Mouse (Mus musculus): ENCODE measurements around the gene Bud31. TPM values are rescaled to one million over a fixed set of nuclear protein-coding genes. Genes with fewer than 3 reads are reported as not detected.
"Not testable (repeated sequence)": the region's sequence is repeated elsewhere in the genome, so short reads cannot be mapped to it uniquely, and the experiment has no call there.

Bud31 gene
- 101 and 106 TPM in 2 replicates for polyA plus RNA-seq (2012; rRNA removed)

- TF ChIP-seq CTCF (IDR thresholded peaks at IDR 0.05; ENCODE audit: borderline replicate concordance, insufficient read depth, low read depth, low read length): no peak
- TF ChIP-seq POLR2A (IDR thresholded peaks at IDR 0.05; ENCODE audit: borderline replicate concordance, insufficient read depth, low read length): peak; percentile 82
- H3K27me3 ChIP-seq (ENCODE audit: control insufficient read depth, insufficient read depth, low read length): no peaks in the 10 kb centered on the region
These were observed at the start of gene Bud31, which contains the start of gene Pdap1 for GRCm38 (mm10) chr5:145139571-145140519. Gene Bud31, plus strand, starts transcription at chr5:145140362. Gene Pdap1, minus strand, starts transcription at chr5:145140238.

DNA sequence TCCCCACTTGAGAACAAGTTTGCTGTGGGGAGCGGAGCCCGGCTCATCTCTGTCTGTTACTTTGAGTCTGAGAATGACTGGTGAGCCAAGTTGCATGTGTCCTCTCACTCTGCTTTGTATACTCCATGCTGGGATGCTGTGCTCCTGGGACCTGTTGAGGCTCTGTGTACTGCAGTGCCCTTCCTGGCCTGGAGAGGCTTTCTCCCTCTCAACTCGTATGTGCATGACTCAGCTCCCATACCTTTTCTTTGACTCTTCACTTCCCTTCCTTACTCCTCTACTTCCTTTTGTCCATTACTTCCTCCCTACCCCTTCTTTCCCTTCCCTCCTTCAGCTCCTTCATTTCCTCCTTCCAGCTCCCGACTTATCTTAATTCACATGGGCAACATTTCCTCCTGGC is 44.0 kb upstream of the Bud31 start:
- 88% methylated on average over 4 of the region's 4 CpGs for WGBS
- Histone ChIP-seq H3K27me3 (ENCODE audit: control insufficient read depth, insufficient read depth, low read length) (no peaks in the 10 kb centered on the region), H3K4me3 (replicated peaks; ENCODE audit: insufficient read depth, low read depth, low read length) (no peak overlapping the region), H3K27ac (ENCODE audit: insufficient read depth, low read length) (no peak overlapping the region), H3K4me1 (ENCODE audit: control insufficient read depth, insufficient read depth, low read length) (no peaks in the 10 kb centered on the region)
- DNase-seq: no peak
- no peak for TF ChIP-seq POLR2A (IDR thresholded peaks at IDR 0.05; ENCODE audit: borderline replicate concordance, insufficient read depth, low read length)
- no peak for TF ChIP-seq CTCF (IDR thresholded peaks at IDR 0.05; ENCODE audit: borderline replicate concordance, insufficient read depth, low read depth, low read length)

More at GRCm38 (mm10) chr5:145139571-145140519, at the start of gene Bud31, which contains the start of gene Pdap1:
- under 1% methylated on average over 83 of the region's 84 CpGs for WGBS
- no peaks in the 10 kb centered on the region for H3K4me1 ChIP-seq (ENCODE audit: control insufficient read depth, insufficient read depth, low read length)
- peak; percentile 95 to 98 for DNase-seq
- peak within 1 kb of the TSS; percentile 98 for H3K4me3 ChIP-seq (replicated peaks; ENCODE audit: insufficient read depth, low read depth, low read length)
- H3K27ac ChIP-seq (ENCODE audit: insufficient read depth, low read length): peak within 1 kb of the TSS; percentile 90

DNA sequence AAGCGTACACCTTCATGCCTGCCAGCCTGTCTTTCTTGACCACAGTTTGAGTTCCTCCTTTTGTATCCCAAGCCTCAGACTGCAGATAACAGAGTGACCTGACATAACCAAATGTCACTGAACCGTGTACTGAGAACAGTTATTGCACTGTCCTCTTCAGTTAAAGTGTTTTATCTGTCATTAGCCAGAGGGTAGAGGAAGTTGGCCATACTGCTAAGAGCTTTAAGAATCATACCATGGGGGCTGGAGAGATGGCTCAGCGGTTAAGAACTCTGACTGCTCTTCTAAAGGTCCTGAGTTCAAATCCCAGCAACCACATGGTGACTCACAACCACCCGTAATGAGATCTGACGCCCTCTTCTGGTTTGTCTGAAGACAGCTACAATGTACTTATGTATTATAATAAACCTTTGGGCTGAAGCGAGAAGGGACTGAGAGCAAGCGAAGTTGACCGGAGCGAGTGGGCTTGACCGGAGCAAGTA is 41.8 kb upstream of the Bud31 start:
- DNase-seq: no peak
- Histone ChIP-seq H3K4me1 (ENCODE audit: control insufficient read depth, insufficient read depth, low read length) (no peaks in the 10 kb centered on the region), H3K4me3 (replicated peaks; ENCODE audit: insufficient read depth, low read depth, low read length) (no peak overlapping the region), H3K27ac (ENCODE audit: insufficient read depth, low read length) (no peak overlapping the region), H3K27me3 (ENCODE audit: control insufficient read depth, insufficient read depth, low read length) (no peaks in the 10 kb centered on the region)
- WGBS: 94% methylated on average over 10 of the region's 10 CpGs
- TF ChIP-seq POLR2A (IDR thresholded peaks at IDR 0.05; ENCODE audit: borderline replicate concordance, insufficient read depth, low read length) (no peak), CTCF (IDR thresholded peaks at IDR 0.05; ENCODE audit: borderline replicate concordance, insufficient read depth, low read depth, low read length) (no peak)

DNA sequence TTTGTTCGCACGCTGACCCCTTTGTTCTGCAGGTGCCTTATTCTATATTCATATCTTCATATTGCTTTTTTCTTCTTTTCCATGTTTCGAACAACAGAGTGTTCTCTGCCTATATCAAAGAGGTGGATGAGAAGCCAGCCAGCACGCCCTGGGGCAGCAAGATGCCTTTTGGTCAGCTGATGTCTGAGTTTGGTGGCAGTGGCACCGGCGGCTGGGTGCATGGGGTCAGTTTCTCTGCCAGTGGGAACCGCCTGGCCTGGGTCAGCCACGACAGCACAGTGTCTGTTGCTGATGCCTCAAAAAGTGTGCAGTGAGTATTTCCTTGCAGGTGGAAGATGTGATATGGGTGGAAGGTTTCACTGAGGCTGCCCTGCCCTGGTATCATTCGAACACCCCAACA is 39.2 kb upstream of the Bud31 start:
- Histone ChIP-seq H3K27me3 (ENCODE audit: control insufficient read depth, insufficient read depth, low read length) (no peaks in the 10 kb centered on the region), H3K4me3 (replicated peaks; ENCODE audit: insufficient read depth, low read depth, low read length) (no peak overlapping the region), H3K4me1 (ENCODE audit: control insufficient read depth, insufficient read depth, low read length) (no peaks in the 10 kb centered on the region), H3K27ac (ENCODE audit: insufficient read depth, low read length) (no peak overlapping the region)
- no peak for DNase-seq
- TF ChIP-seq CTCF (IDR thresholded peaks at IDR 0.05; ENCODE audit: borderline replicate concordance, insufficient read depth, low read depth, low read length): no peak
- TF ChIP-seq POLR2A (IDR thresholded peaks at IDR 0.05; ENCODE audit: borderline replicate concordance, insufficient read depth, low read length): no peak
- WGBS: 93% methylated on average over 9 of the region's 9 CpGs

- H3K27ac ChIP-seq (ENCODE audit: insufficient read depth, low read length); DNase-seq; H3K4me1 ChIP-seq (ENCODE audit: control insufficient read depth, insufficient read depth, low read length); H3K27me3 ChIP-seq (ENCODE audit: control insufficient read depth, insufficient read depth, low read length); H3K4me3 ChIP-seq (replicated peaks; ENCODE audit: insufficient read depth, low read depth, low read length): not testable (repeated sequence)
- WGBS: 96% methylated on average over 11 of the region's 11 CpGs
These were observed 38.7 kb upstream of the Bud31 start for GRCm38 (mm10) chr5:145101451-145101850.

DNA sequence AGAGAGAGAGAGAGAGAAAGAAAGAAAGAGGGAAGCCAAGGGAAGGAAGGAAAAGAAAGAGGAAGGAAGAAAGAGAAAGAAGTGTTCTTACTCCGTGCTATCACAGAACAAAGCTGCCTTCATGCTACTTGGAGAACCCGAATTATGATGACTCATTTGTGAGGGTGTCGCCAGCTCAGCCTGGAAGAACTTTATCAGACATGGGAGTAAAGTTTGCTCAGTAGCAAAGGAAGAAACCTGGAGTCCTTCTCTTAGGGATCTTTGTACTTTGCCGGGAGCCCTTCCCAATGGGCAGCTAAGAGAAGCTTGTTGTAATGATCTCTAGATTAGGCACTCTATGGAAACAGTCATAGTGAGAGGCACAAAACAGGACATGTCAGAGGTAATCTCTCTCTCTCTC is 37.5 kb upstream of the Bud31 start:
- 93% methylated on average over 4 of the region's 4 CpGs for WGBS
- TF ChIP-seq POLR2A (IDR thresholded peaks at IDR 0.05; ENCODE audit: borderline replicate concordance, insufficient read depth, low read length): no peak
- TF ChIP-seq CTCF (IDR thresholded peaks at IDR 0.05; ENCODE audit: borderline replicate concordance, insufficient read depth, low read depth, low read length): no peak
- Histone ChIP-seq H3K27ac (ENCODE audit: insufficient read depth, low read length) (no peak overlapping the region), H3K4me1 (ENCODE audit: control insufficient read depth, insufficient read depth, low read length) (no peaks in the 10 kb centered on the region), H3K4me3 (replicated peaks; ENCODE audit: insufficient read depth, low read depth, low read length) (no peak overlapping the region), H3K27me3 (ENCODE audit: control insufficient read depth, insufficient read depth, low read length) (no peaks in the 10 kb centered on the region)
- no peak for DNase-seq

DNA sequence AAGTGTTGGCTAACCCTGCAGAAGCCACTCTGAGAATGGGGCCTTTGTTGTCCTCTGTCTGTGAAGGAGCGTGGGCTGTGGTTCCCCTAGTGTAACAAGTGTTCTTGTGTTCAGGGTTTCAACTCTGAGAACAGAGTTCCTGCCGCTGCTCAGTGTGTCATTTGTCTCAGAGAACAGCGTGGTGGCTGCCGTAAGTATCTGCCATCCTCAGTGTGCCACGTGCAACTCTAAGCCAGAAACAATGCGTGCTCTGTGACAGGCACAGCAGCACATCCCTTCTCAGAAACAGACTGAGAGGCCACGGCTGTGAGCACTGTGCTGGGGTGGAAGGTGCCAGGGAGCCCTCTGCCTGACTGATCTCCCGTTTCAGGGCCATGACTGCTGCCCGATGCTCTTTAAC is 35.8 kb upstream of the Bud31 start:
- DNase-seq: peak in 1 of 2 experiments; percentile 30
- TF ChIP-seq CTCF (IDR thresholded peaks at IDR 0.05; ENCODE audit: borderline replicate concordance, insufficient read depth, low read depth, low read length): no peak
- no peak for TF ChIP-seq POLR2A (IDR thresholded peaks at IDR 0.05; ENCODE audit: borderline replicate concordance, insufficient read depth, low read length)
- H3K4me1 ChIP-seq (ENCODE audit: control insufficient read depth, insufficient read depth, low read length): no peaks in the 10 kb centered on the region
- 74% methylated on average over 9 of the region's 9 CpGs for WGBS
- no peaks in the 10 kb centered on the region for H3K27me3 ChIP-seq (ENCODE audit: control insufficient read depth, insufficient read depth, low read length)
- H3K4me3 ChIP-seq (replicated peaks; ENCODE audit: insufficient read depth, low read depth, low read length): no peak overlapping the region
- H3K27ac ChIP-seq (ENCODE audit: insufficient read depth, low read length): 0 out of 2 replicates have a peak overlapping the region, but pooled peaks have one; percentile 22

Measured in cerebellum, adult 2 months (tissue).